Mouse (Mus musculus) stomach, postnatal 0 days (tissue): ENCODE measurements around the gene Ino80.

Experiments used
- CTCF ChIP-seq: IDR thresholded peaks from 2 replicates; pipeline ENCODE4 v1.5.1; 2016; ENCODE audit warnings: antibody characterized with exemption, low read depth, mild to moderate bottlenecking, moderate library complexity
- EP300 ChIP-seq: optimal IDR thresholded peaks from 2 replicates; pipeline ENCODE3; 2016; ENCODE audit warnings: antibody characterized with exemption

DNA sequence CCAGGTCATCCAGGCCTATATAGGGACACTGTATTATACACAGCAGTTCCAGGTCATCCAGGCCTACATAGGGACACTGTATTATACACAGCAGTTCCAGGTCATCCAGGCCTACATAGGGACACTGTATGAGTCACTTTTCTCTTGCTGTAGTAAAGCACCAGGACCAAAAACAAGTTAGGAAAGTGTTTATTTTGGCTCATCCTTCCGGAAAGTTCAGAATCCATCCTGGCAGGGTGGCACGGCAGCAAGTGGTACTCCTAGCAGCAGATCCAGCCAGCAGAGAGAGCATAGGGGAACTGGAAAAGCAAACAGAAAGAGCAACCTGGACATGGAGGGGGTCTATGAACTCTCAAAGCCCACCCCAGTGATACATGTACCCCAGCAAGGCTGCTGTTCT, 33.4 kb upstream of the Ino80 start:
- no peak for TF ChIP-seq CTCF
- no peak for TF ChIP-seq EP300
